Mouse (Mus musculus): ENCODE measurements around the gene Ndc80.
A peak's percentile ranks its signal among the peaks of the same experiment; 100 is the strongest.
"Not testable (repeated sequence)": the region's sequence is repeated elsewhere in the genome, so short reads cannot be mapped to it uniquely, and the experiment has no call there.

Ndc80 gene

GRCm38 (mm10) chr17:71476346-71477020, 50.2 kb downstream of the Ndc80 start:
- DNase-seq: no peak

- DNase-seq: peak; percentile 67
Measured at GRCm38 (mm10) chr17:71475705-71476089, 51.0 kb downstream of the Ndc80 start.

GRCm38 (mm10) chr17:71474762-71475704, 51.6 kb downstream of the Ndc80 start, which contains the start of gene Smchd1:
Gene Smchd1, minus strand, starts transcription at chr17:71475343.
- peak; percentile 94 for DNase-seq

GRCm38 (mm10) chr17:71474128-71474527, 52.5 kb downstream of the Ndc80 start:
- peak; percentile 18 for DNase-seq

GRCm38 (mm10) chr17:71471261-71471660, 55.4 kb downstream of the Ndc80 start:
- DNase-seq: no peak

- no peak for DNase-seq
Measured at GRCm38 (mm10) chr17:71460312-71460711, 66.3 kb downstream of the Ndc80 start.

- no peak for DNase-seq
Measured at GRCm38 (mm10) chr17:71459818-71460217, 66.8 kb downstream of the Ndc80 start, which contains the start of gene Gm4707. Gene Gm4707, minus strand, starts transcription at chr17:71459918.

GRCm38 (mm10) chr17:71457361-71457760, 69.3 kb downstream of the Ndc80 start:
- DNase-seq: not testable (repeated sequence)

All from kidney, adult 9 months (tissue).